In genomic region chr12:111474893-111475643, GRCm38 (mm10) we compare ENCODE assay signal across 8 mouse cellular contexts. TPM values are rescaled to one million over a fixed set of nuclear protein-coding genes. Genes with fewer than 3 reads are reported as not detected.
DNase-seq lines count a peak whose midpoint lies in the region; ATAC-seq and TF ChIP-seq lines count a peak whose summit lies in the region.

No protein-coding gene starts in this region.

- no peak for TF ChIP-seq POLR2A in liver, adult 2 months (IDR thresholded peaks at IDR 0.05; ENCODE audit: extremely low read depth, insufficient read depth, low read length)
- TF ChIP-seq POLR2A in brain, embryonic 14.5 days (IDR thresholded peaks at IDR 0.05; ENCODE audit: borderline replicate concordance, extremely low read depth, insufficient read depth, insufficient read length, poor library complexity, severe bottlenecking): no peak

- H3K4me3 ChIP-seq in liver, adult 2 months (ENCODE audit: insufficient read depth, low read depth, low read length): no peak overlapping the region
- H3K4me3 ChIP-seq in liver, embryonic 11.5 days (ENCODE audit: low read depth, low read length): no peak overlapping the region
- H3K4me3 ChIP-seq in heart, embryonic 15.5 days: no peak overlapping the region
- H3K4me3 ChIP-seq in stomach, embryonic 16.5 days (replicated peaks; ENCODE audit: low read length): no peak overlapping the region
- no peak overlapping the region for H3K4me3 ChIP-seq in midbrain, embryonic 15.5 days

- H3K9me3 ChIP-seq in liver, embryonic 11.5 days (ENCODE audit: control insufficient read depth, low read length): no peaks in the 10 kb centered on the region
- no peaks in the 10 kb centered on the region for H3K9me3 ChIP-seq in heart, embryonic 15.5 days (replicated peaks)
- H3K9me3 ChIP-seq in stomach, embryonic 16.5 days (replicated peaks; ENCODE audit: control insufficient read depth, low read length): no peaks in the 10 kb centered on the region
- H3K9me3 ChIP-seq in midbrain, embryonic 15.5 days: no peaks in the 10 kb centered on the region

- WGBS in liver, adult 2 months: 53% methylated on average over 8 of the region's 8 CpGs
- WGBS in liver, embryonic 11.5 days: 51% methylated on average over 8 of the region's 8 CpGs
- 46% methylated on average over 8 of the region's 8 CpGs for WGBS in heart, embryonic 15.5 days
- WGBS in stomach, embryonic 16.5 days: 51% methylated on average over 8 of the region's 8 CpGs
- WGBS in midbrain, embryonic 15.5 days: 56% methylated on average over 8 of the region's 8 CpGs

- ATAC-seq in liver, embryonic 11.5 days (replicated peaks; ENCODE audit: low FRiP score): no peak
- ATAC-seq in heart, embryonic 15.5 days (replicated peaks; ENCODE audit: insufficient number of reproducible peaks, insufficient read depth, low FRiP score, low read depth): 0 out of 2 replicates have a peak, but pooled peaks have one; percentile 47
- ATAC-seq in stomach, embryonic 16.5 days (ENCODE audit: insufficient read depth, low FRiP score): peak; percentile 62; the same call in 1 of the 2 replicates
- no peak for ATAC-seq in midbrain, embryonic 15.5 days (replicated peaks)
- ATAC-seq in frontal cortex, adult (ENCODE audit: low TSS enrichment): no peak

- H3K4me2 ChIP-seq in liver, embryonic 11.5 days: no peak overlapping the region
- H3K4me2 ChIP-seq in heart, embryonic 15.5 days: no peak overlapping the region
- no peak overlapping the region for H3K4me2 ChIP-seq in stomach, embryonic 16.5 days (ENCODE audit: low read depth, low read length)
- no peak overlapping the region for H3K4me2 ChIP-seq in midbrain, embryonic 15.5 days

- DNase-seq in liver, adult 2 months (ENCODE audit: extremely low read depth, low read depth, low spot score): peak; percentile 41
- no peak for DNase-seq in liver, embryonic 11.5 days (ENCODE audit: low spot score)
- DNase-seq in brain, embryonic 14.5 days (ENCODE audit: low read depth): peak; percentile 76
- peak; percentile 56 for DNase-seq in layer of hippocampus, adult 9-11 months

- H3K27ac ChIP-seq in liver, adult 2 months (replicated peaks; ENCODE audit: insufficient read depth, low read depth, low read length): no peak overlapping the region
- no peak overlapping the region for H3K27ac ChIP-seq in liver, embryonic 11.5 days (ENCODE audit: low read depth, low read length)
- peak overlapping the region; percentile 35; the same call in 1 of the 2 replicates for H3K27ac ChIP-seq in heart, embryonic 15.5 days
- H3K27ac ChIP-seq in stomach, embryonic 16.5 days (ENCODE audit: low read length): peak overlapping the region; percentile 30; the same call in 1 of the 2 replicates
- H3K27ac ChIP-seq in midbrain, embryonic 15.5 days: no peak overlapping the region

- H3K27me3 ChIP-seq in liver, adult 2 months (ENCODE audit: control insufficient read depth, insufficient read depth, low read length): no peaks in the 10 kb centered on the region
- no peaks in the 10 kb centered on the region for H3K27me3 ChIP-seq in liver, embryonic 11.5 days (replicated peaks; ENCODE audit: control insufficient read depth, insufficient read depth, low read length)
- H3K27me3 ChIP-seq in heart, embryonic 15.5 days: 0 out of 2 replicates have a peak, but pooled peaks cover 3% of the 10 kb centered on the region
- H3K27me3 ChIP-seq in stomach, embryonic 16.5 days (ENCODE audit: control insufficient read depth, insufficient read depth, low read length): no peaks in the 10 kb centered on the region
- no peaks in the 10 kb centered on the region for H3K27me3 ChIP-seq in midbrain, embryonic 15.5 days (replicated peaks)

- H3K36me3 ChIP-seq in liver, adult 2 months (ENCODE audit: control insufficient read depth, insufficient read depth, low read length): no peaks in the 10 kb centered on the region
- no peaks in the 10 kb centered on the region for H3K36me3 ChIP-seq in liver, embryonic 11.5 days (ENCODE audit: control insufficient read depth, insufficient read depth, low read length)
- H3K36me3 ChIP-seq in heart, embryonic 15.5 days: no peaks in the 10 kb centered on the region
- H3K36me3 ChIP-seq in stomach, embryonic 16.5 days (ENCODE audit: control insufficient read depth, insufficient read depth, low read length): no peaks in the 10 kb centered on the region
- H3K36me3 ChIP-seq in midbrain, embryonic 15.5 days (replicated peaks): no peaks in the 10 kb centered on the region

- no peaks in the 10 kb centered on the region for H3K4me1 ChIP-seq in liver, adult 2 months (ENCODE audit: control insufficient read depth, insufficient read depth, low read length)
- H3K4me1 ChIP-seq in liver, embryonic 11.5 days (replicated peaks; ENCODE audit: control insufficient read depth, insufficient read depth, low read length): no peaks in the 10 kb centered on the region
- H3K4me1 ChIP-seq in heart, embryonic 15.5 days (replicated peaks): peaks cover 4% of the 10 kb centered on the region
- no peaks in the 10 kb centered on the region for H3K4me1 ChIP-seq in stomach, embryonic 16.5 days (ENCODE audit: control insufficient read depth, insufficient read depth, low read length)
- no peaks in the 10 kb centered on the region for H3K4me1 ChIP-seq in midbrain, embryonic 15.5 days

- H3K9ac ChIP-seq in liver, adult 2 months (ENCODE audit: low read depth, low read length): no peak overlapping the region
- no peak overlapping the region for H3K9ac ChIP-seq in liver, embryonic 11.5 days (ENCODE audit: low read depth, low read length)
- H3K9ac ChIP-seq in heart, embryonic 15.5 days: no peak overlapping the region
- H3K9ac ChIP-seq in stomach, embryonic 16.5 days (ENCODE audit: low read length): no peak overlapping the region
- no peak overlapping the region for H3K9ac ChIP-seq in midbrain, embryonic 15.5 days

- no peaks in the 10 kb centered on the region for H3K79me2 ChIP-seq in liver, adult 2 months (ENCODE audit: control insufficient read depth, insufficient read depth, low read length)

- peak; percentile 40 for TF ChIP-seq CTCF in liver, adult 2 months (IDR thresholded peaks at IDR 0.05; ENCODE audit: low read depth, low read length)
- peak; percentile 25; the same call in 1 of the 2 replicates for TF ChIP-seq CTCF in brain, embryonic 14.5 days (IDR thresholded peaks at IDR 0.05; ENCODE audit: borderline replicate concordance, extremely low read depth, insufficient read depth, insufficient read length)

RNA-seq across cellular contexts. Expression of gene Gm266, which starts 10.6 kb away (rescaled TPM):
- total RNA-seq in liver, adult 2 months (2014; rRNA removed): not detected in 2 replicates
- polyA plus RNA-seq in liver, adult 2 months (2012; rRNA removed): not detected in 2 replicates
- polyA plus RNA-seq in liver, embryonic 11.5 days (2014; fragmentation: Nextera tagmentation; extraction: Ambion mirVana): 4.9 and 5.6 TPM in 2 replicates
- polyA plus RNA-seq in brain, embryonic 14.5 days (2012; rRNA removed): 2.3 and 2.7 TPM in 2 replicates
- polyA plus RNA-seq in heart, embryonic 15.5 days (2015; fragmentation: Nextera tagmentation; extraction: Ambion mirVana): 2.0 and 5.2 TPM in 2 replicates
- 12.9 and 15.2 TPM in 2 replicates for polyA plus RNA-seq in stomach, embryonic 16.5 days (2015; fragmentation: Nextera tagmentation; extraction: Ambion mirVana)
- polyA plus RNA-seq in midbrain, embryonic 15.5 days (2015; fragmentation: Nextera tagmentation; extraction: Ambion mirVana): 1.6 and 1.8 TPM in 2 replicates

RNA-seq across cellular contexts. Expression of gene Tnfaip2, which starts 32.8 kb away (rescaled TPM):
- total RNA-seq in liver, adult 2 months (2014; rRNA removed): 10.0 and 14.6 TPM in 2 replicates
- 28.9 and 29.1 TPM in 2 replicates for polyA plus RNA-seq in liver, adult 2 months (2012; rRNA removed)
- 107 TPM in 2 replicates for polyA plus RNA-seq in liver, embryonic 11.5 days (2014; fragmentation: Nextera tagmentation; extraction: Ambion mirVana)
- polyA plus RNA-seq in brain, embryonic 14.5 days (2012; rRNA removed): 1.6 and 1.7 TPM in 2 replicates
- polyA plus RNA-seq in heart, embryonic 15.5 days (2015; fragmentation: Nextera tagmentation; extraction: Ambion mirVana): 4.8 and 8.1 TPM in 2 replicates
- polyA plus RNA-seq in stomach, embryonic 16.5 days (2015; fragmentation: Nextera tagmentation; extraction: Ambion mirVana): 11.2 and 12.8 TPM in 2 replicates
- polyA plus RNA-seq in midbrain, embryonic 15.5 days (2015; fragmentation: Nextera tagmentation; extraction: Ambion mirVana): 0.38 and 1.3 TPM in 2 replicates

RNA-seq across cellular contexts. Expression of gene Exoc3l4, which starts 58.3 kb away (rescaled TPM):
- 1.0 and 1.2 TPM in 2 replicates for total RNA-seq in liver, adult 2 months (2014; rRNA removed)
- polyA plus RNA-seq in liver, adult 2 months (2012; rRNA removed): 3.0 and 3.4 TPM in 2 replicates
- polyA plus RNA-seq in liver, embryonic 11.5 days (2014; fragmentation: Nextera tagmentation; extraction: Ambion mirVana): 18.6 and 20.4 TPM in 2 replicates
- 3.5 and 3.9 TPM in 2 replicates for polyA plus RNA-seq in brain, embryonic 14.5 days (2012; rRNA removed)
- polyA plus RNA-seq in heart, embryonic 15.5 days (2015; fragmentation: Nextera tagmentation; extraction: Ambion mirVana): 8.0 and 15.1 TPM in 2 replicates
- 9.0 and 9.6 TPM in 2 replicates for polyA plus RNA-seq in stomach, embryonic 16.5 days (2015; fragmentation: Nextera tagmentation; extraction: Ambion mirVana)
- polyA plus RNA-seq in midbrain, embryonic 15.5 days (2015; fragmentation: Nextera tagmentation; extraction: Ambion mirVana): 1.9 and 2.8 TPM in 2 replicates

Comparison
In these comparisons a context has a peak if more than half of its experiments do, and no peak if none do; other contexts are left out.
1. H3K27ac ChIP-seq: peak in heart, embryonic 15.5 days (single experiment) and stomach, embryonic 16.5 days (single experiment); none in liver, adult 2 months (single experiment), liver, embryonic 11.5 days (single experiment) and midbrain, embryonic 15.5 days (single experiment).
2. ATAC-seq: peak in heart, embryonic 15.5 days (single experiment) and stomach, embryonic 16.5 days (single experiment); none in liver, embryonic 11.5 days (single experiment), midbrain, embryonic 15.5 days (single experiment) and frontal cortex, adult (single experiment).